Mouse (Mus musculus): ENCODE measurements around the gene Gpr83. TPM values are rescaled to one million over a fixed set of nuclear protein-coding genes. Genes with fewer than 3 reads are reported as not detected.

Gene Gpr83
- polyA plus RNA-seq, 1 experiment: not detected

- Histone ChIP-seq H3K9me3 (peaks cover 3% of the 10 kb centered on the region), H3K36me3 (replicated peaks; ENCODE audit: low read length) (no peaks in the 10 kb centered on the region), H3K4me3 (replicated peaks) (no peak overlapping the region), H3K27me3 (replicated peaks) (peaks cover 3% of the 10 kb centered on the region), H3K4me1 (peaks cover 13% of the 10 kb centered on the region)
- TF ChIP-seq FLI1 (IDR thresholded peaks at IDR 0.05; ENCODE audit: low read length) (no peak), GATA1 (IDR thresholded peaks at IDR 0.05; ENCODE audit: borderline replicate concordance, low read length) (no peak)
Measured at GRCm38 (mm10) chr9:14917661-14918060, 57.7 kb downstream of the Gpr83 start.

GRCm38 (mm10) chr9:14918825-14919668 is 59.0 kb downstream of the Gpr83 start:
- no peaks in the 10 kb centered on the region for H3K36me3 ChIP-seq (replicated peaks; ENCODE audit: low read length)
- H3K27me3 ChIP-seq (replicated peaks): peaks cover 3% of the 10 kb centered on the region
- TF ChIP-seq FLI1 (IDR thresholded peaks at IDR 0.05; ENCODE audit: low read length) (no peak), GATA1 (IDR thresholded peaks at IDR 0.05; ENCODE audit: borderline replicate concordance, low read length) (no peak)
- H3K4me3 ChIP-seq (replicated peaks): no peak overlapping the region
- peaks cover 13% of the 10 kb centered on the region for H3K4me1 ChIP-seq
- peaks cover 3% of the 10 kb centered on the region for H3K9me3 ChIP-seq

Other genes starting within 250 kb of the Gpr83 start
- not detected in 2 replicates for gene Amotl1, start 215.2 kb upstream of the Gpr83 start, polyA plus RNA-seq (2012; ENCODE audit: insufficient read depth, low replicate concordance)
- gene Piwil4, start 119.5 kb upstream of the Gpr83 start, polyA plus RNA-seq (2012; ENCODE audit: insufficient read depth, low replicate concordance): not detected in 2 replicates
- gene Fut4, start 107.8 kb upstream of the Gpr83 start, polyA plus RNA-seq (2012; ENCODE audit: insufficient read depth, low replicate concordance): 0.02 TPM in 1 of 2 replicates, not detected in the other
- not detected in 2 replicates for gene 1700012B09Rik, start 89.2 kb upstream of the Gpr83 start, polyA plus RNA-seq (2012; ENCODE audit: insufficient read depth, low replicate concordance)
- 2.3 and 2.8 TPM in 2 replicates for gene Mre11a, start 75.6 kb upstream of the Gpr83 start, polyA plus RNA-seq (2012; ENCODE audit: insufficient read depth, low replicate concordance)
- 5.4 and 6.1 TPM in 2 replicates for gene Ankrd49, start 75.4 kb upstream of the Gpr83 start, polyA plus RNA-seq (2012; ENCODE audit: insufficient read depth, low replicate concordance)
- not detected in 2 replicates for gene Izumo1r, start 43.7 kb downstream of the Gpr83 start, polyA plus RNA-seq (2012; ENCODE audit: insufficient read depth, low replicate concordance)
- 13.0 and 18.4 TPM in 2 replicates for gene Panx1, start 185.3 kb downstream of the Gpr83 start, polyA plus RNA-seq (2012; ENCODE audit: insufficient read depth, low replicate concordance)